Mouse (Mus musculus) MEL (cell line): ENCODE measurements at regions not wholly inside any gene's neighbourhood (a gene's known extent, or its start where the extent isn't known, plus 50 kb on each side); places are given as distances from the start of the nearest gene placed in this dataset.

Experiments used
- DNase-seq: peaks from one replicate; pipeline ENCODE4 v3.0.0; 2011; ENCODE audit warnings: low read depth, low spot score
- H3K27ac ChIP-seq: 2 replicates; pipeline ENCODE4 v1.5.1; 2012; ENCODE audit warnings: low read depth, mild to moderate bottlenecking, control low read depth, low read length, moderate library complexity; ENCODE audit not compliant: control insufficient read depth
- H3K27me3 ChIP-seq, 2 experiments: fragments of 150-350 bp in 1 of 2; sonication (generic) in 1 of 2; 2 replicates each; pipeline ENCODE4 v1.6.1; 2012; ENCODE audit warnings: low read length in 2 of 2, mild to moderate bottlenecking in 2 of 2, improper control_type of control experiment in 1 of 2, moderate library complexity in 1 of 2; ENCODE audit not compliant: insufficient read depth in 2 of 2, control insufficient read depth in 1 of 2
- H3K36me3 ChIP-seq, 2 experiments: 2 replicates each; pipeline ENCODE4 v1.6.1; 2012 to 2014; ENCODE audit warnings: low read length in 2 of 2, improper control_type of control experiment in 1 of 2, inconsistent platforms in 1 of 2, mild to moderate bottlenecking in 1 of 2; ENCODE audit not compliant: insufficient read depth in 2 of 2, control insufficient read depth in 1 of 2
- H3K4me1 ChIP-seq, 2 experiments: fragments of 150-350 bp in 1 of 2; sonication (generic) in 1 of 2; 2 replicates each; pipeline ENCODE4 v1.6.1; 2012; ENCODE audit warnings: low read length in 2 of 2, improper control_type of control experiment in 1 of 2, mild to moderate bottlenecking in 1 of 2; ENCODE audit not compliant: insufficient read depth in 2 of 2, control insufficient read depth in 1 of 2
- H3K4me3 ChIP-seq, 2 experiments: fragments of 150-350 bp in 1 of 2; sonication (generic) in 1 of 2; 2 replicates each; pipeline ENCODE4 v1.5.1; 2012; ENCODE audit warnings: low read depth in 2 of 2, low read length in 2 of 2, mild to moderate bottlenecking in 2 of 2, moderate library complexity in 2 of 2, control low read depth in 1 of 2, improper control_type of control experiment in 1 of 2; ENCODE audit not compliant: control insufficient read depth in 1 of 2, insufficient read depth in 1 of 2
- H3K79me2 ChIP-seq: 2 replicates; pipeline ENCODE4 v1.6.1; 2012; ENCODE audit warnings: mild to moderate bottlenecking, low read length, moderate library complexity; ENCODE audit not compliant: control insufficient read depth, poor library complexity, insufficient read depth
- H3K9ac ChIP-seq: 2 replicates; pipeline ENCODE4 v1.6.1; 2012; ENCODE audit warnings: low read depth, mild to moderate bottlenecking, control low read depth, low read length, moderate library complexity; ENCODE audit not compliant: control insufficient read depth, poor library complexity, severe bottlenecking
- H3K9me3 ChIP-seq: fragments of 150-350 bp; sonication (generic); replicated peaks from 2 replicates; pipeline ENCODE4 v1.6.1; 2012; ENCODE audit warnings: mild to moderate bottlenecking, low read length, improper control_type of control experiment, moderate library complexity; ENCODE audit not compliant: insufficient read depth
- BHLHE40 ChIP-seq: IDR thresholded peaks from 2 replicates; pipeline ENCODE4 v1.6.1; 2012; ENCODE audit warnings: low read depth, mild to moderate bottlenecking, inconsistent platforms, low read length, improper control_type of control experiment, borderline replicate concordance
- CHD2 ChIP-seq: IDR thresholded peaks from 2 replicates; pipeline ENCODE4 v1.6.1; 2011; ENCODE audit warnings: low read length, improper control_type of control experiment
- ELF1 ChIP-seq: IDR thresholded peaks from 2 replicates; pipeline ENCODE4 v1.6.1; 2014; ENCODE audit warnings: low read depth, mild to moderate bottlenecking, inconsistent platforms, low read length, improper control_type of control experiment, moderate library complexity
- EP300 ChIP-seq, 2 experiments: IDR thresholded peaks; 2 replicates each; pipeline ENCODE4 v1.6.1; 2011; ENCODE audit warnings: improper control_type of control experiment in 2 of 2, low read length in 2 of 2, low read depth in 1 of 2, mild to moderate bottlenecking in 1 of 2
- ETS1 ChIP-seq: IDR thresholded peaks from 2 replicates; pipeline ENCODE4 v1.6.1; 2012; ENCODE audit warnings: low read depth, mild to moderate bottlenecking, inconsistent platforms, low read length, improper control_type of control experiment, moderate library complexity
- GABPA ChIP-seq: IDR thresholded peaks from 2 replicates; pipeline ENCODE4 v1.6.1; 2012; ENCODE audit warnings: low read depth, mild to moderate bottlenecking, inconsistent platforms, low read length, improper control_type of control experiment, moderate library complexity
- JUND ChIP-seq: IDR thresholded peaks from 2 replicates; pipeline ENCODE4 v1.6.1; 2011; ENCODE audit warnings: low read depth, mild to moderate bottlenecking, improper control_type of control experiment, low read length
- KAT2A ChIP-seq: conservative IDR thresholded peaks from 2 replicates; pipeline ENCODE4 v1.6.1; 2012; ENCODE audit warnings: low read depth, low read length, improper control_type of control experiment, inconsistent platforms
- MAX ChIP-seq: IDR thresholded peaks from 2 replicates; pipeline ENCODE4 v1.6.1; 2011; ENCODE audit warnings: low read length, improper control_type of control experiment
- MXI1 ChIP-seq: IDR thresholded peaks from 2 replicates; pipeline ENCODE4 v1.6.1; 2011; ENCODE audit warnings: mild to moderate bottlenecking, low read depth, low read length, improper control_type of control experiment
- MYB ChIP-seq: IDR thresholded peaks from 2 replicates; pipeline ENCODE4 v1.6.1; 2011; ENCODE audit warnings: mild to moderate bottlenecking, low read depth, low read length, improper control_type of control experiment
- NRF1 ChIP-seq: IDR thresholded peaks from 2 replicates; pipeline ENCODE4 v1.6.1; 2014; ENCODE audit warnings: low read depth, mild to moderate bottlenecking, inconsistent platforms, low read length, improper control_type of control experiment, moderate library complexity; ENCODE audit not compliant: poor library complexity, insufficient read depth, severe bottlenecking
- POLR2AphosphoS5 ChIP-seq: IDR thresholded peaks from 2 replicates; pipeline ENCODE4 v1.6.1; 2012; ENCODE audit warnings: low read depth, borderline replicate concordance, mild to moderate bottlenecking, inconsistent platforms, low read length, moderate library complexity, mixed read lengths
- RAD21 ChIP-seq: IDR thresholded peaks from 2 replicates; pipeline ENCODE4 v1.6.1; 2011; ENCODE audit warnings: mild to moderate bottlenecking, low read depth, low read length, improper control_type of control experiment
- RCOR1 ChIP-seq: IDR thresholded peaks from 2 replicates; pipeline ENCODE4 v1.6.1; 2012; ENCODE audit warnings: low read depth, mild to moderate bottlenecking, inconsistent platforms, low read length, improper control_type of control experiment
- SIN3A ChIP-seq: IDR thresholded peaks from 2 replicates; pipeline ENCODE4 v1.6.1; 2012; ENCODE audit warnings: low read length, improper control_type of control experiment, inconsistent platforms
- SMC3 ChIP-seq: IDR thresholded peaks from 2 replicates; pipeline ENCODE4 v1.6.1; 2011; ENCODE audit warnings: low read depth, low read length, improper control_type of control experiment
- TBP ChIP-seq: IDR thresholded peaks from 2 replicates; pipeline ENCODE4 v1.8.0; 2011; ENCODE audit warnings: low read depth, low read length, improper control_type of control experiment
- USF1 ChIP-seq: IDR thresholded peaks from 2 replicates; pipeline ENCODE4 v1.6.1; 2014; ENCODE audit warnings: low read depth, mild to moderate bottlenecking, inconsistent platforms, low read length, improper control_type of control experiment, moderate library complexity
- USF2 ChIP-seq, 2 experiments: IDR thresholded peaks; 2 replicates each; pipeline ENCODE4 v1.6.1; 2011 to 2012; ENCODE audit warnings: improper control_type of control experiment in 2 of 2, low read length in 2 of 2, borderline replicate concordance in 1 of 2, inconsistent platforms in 1 of 2, low read depth in 1 of 2, mild to moderate bottlenecking in 1 of 2; ENCODE audit not compliant: insufficient read depth in 1 of 2
- ZMIZ1 ChIP-seq: IDR thresholded peaks from 2 replicates; pipeline ENCODE4 v1.6.1; 2012; ENCODE audit warnings: low read depth, mild to moderate bottlenecking, inconsistent platforms, low read length, improper control_type of control experiment, moderate library complexity
- ZNF384 ChIP-seq: IDR thresholded peaks from 2 replicates; pipeline ENCODE4 v1.6.1; 2012; ENCODE audit warnings: low read depth, mild to moderate bottlenecking, inconsistent platforms, low read length, improper control_type of control experiment

- Histone ChIP-seq H3K9ac (no peak overlapping the region), H3K36me3 (no peaks in the 10 kb centered on the region), H3K4me1 (no peaks in the 10 kb centered on the region), H3K27me3 (no peaks in the 10 kb centered on the region), H3K9me3 (no peaks in the 10 kb centered on the region), H3K4me3 (no peak overlapping the region), H3K27ac (no peak overlapping the region), H3K79me2 (no peaks in the 10 kb centered on the region)
- TF ChIP-seq ZMIZ1 (no peak), MAX (no peak), SIN3A (no peak), ZNF384 (no peak), EP300 (IDR thresholded peaks at IDR 0.05; ENCODE audit: low read depth in 1 of 2, low read length in 2 of 2) (no peak), SMC3 (no peak), TBP (no peak), RCOR1 (no peak), POLR2AphosphoS5 (no peak), CHD2 (no peak), GABPA (no peak), USF1 (no peak), USF2 (IDR thresholded peaks at IDR 0.05; ENCODE audit: borderline replicate concordance in 1 of 2, insufficient read depth in 1 of 2, low read depth in 1 of 2, low read length in 2 of 2) (no peak), RAD21 (no peak), MXI1 (no peak), KAT2A (no peak), ETS1 (no peak)
- DNase-seq, result no peak
These were observed 3321.1 kb upstream of the Gm7489 start for GRCm38 (mm10) chr15:50563611-50564010.

DNA sequence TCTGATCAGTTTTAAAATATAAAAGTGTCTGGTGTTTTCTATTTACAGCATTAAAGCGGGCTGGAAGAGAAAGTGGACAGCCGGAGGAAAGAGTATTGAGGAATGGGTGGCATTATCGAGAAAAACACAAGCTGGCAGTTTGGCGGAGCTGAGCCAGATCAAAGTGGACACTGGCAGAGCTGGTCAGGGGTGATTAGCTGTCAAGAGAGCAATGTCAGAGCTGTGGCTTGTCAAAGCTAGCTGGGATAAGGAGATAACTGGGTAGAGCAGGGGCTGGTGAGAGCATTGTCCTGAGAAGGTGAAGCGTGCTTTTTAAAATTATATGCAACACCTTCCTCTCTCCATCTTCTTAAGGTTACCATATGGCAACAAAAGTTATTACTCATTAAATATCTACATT, 3303.9 kb upstream of the Gm7489 start:
- Histone ChIP-seq H3K27ac (no peak overlapping the region), H3K4me3 (no peak overlapping the region), H3K4me1 (no peaks in the 10 kb centered on the region), H3K27me3 (no peaks in the 10 kb centered on the region), H3K79me2 (no peaks in the 10 kb centered on the region), H3K9me3 (no peaks in the 10 kb centered on the region), H3K36me3 (no peaks in the 10 kb centered on the region), H3K9ac (no peak overlapping the region)
- TF ChIP-seq GABPA (no peak), JUND (no peak), BHLHE40 (no peak), NRF1 (no peak), MYB (no peak), ELF1 (no peak)
- no peak for DNase-seq
